ENCODE assay signal across 8 mouse cellular contexts in genomic region chr7:17017036-17017435, GRCm38 (mm10). TPM values are rescaled to one million over a fixed set of nuclear protein-coding genes. Genes with fewer than 3 reads are reported as not detected.
DNase-seq lines count a peak whose midpoint lies in the region; ATAC-seq and TF ChIP-seq lines count a peak whose summit lies in the region.

No protein-coding gene starts in this region.

- 0 out of 2 replicates have a peak, but pooled peaks have one; percentile 13 for TF ChIP-seq POLR2A in olfactory bulb, adult 2 months (IDR thresholded peaks at IDR 0.05; ENCODE audit: insufficient read depth, low read depth, low read length)

- H3K27me3 ChIP-seq in forebrain, embryonic 15.5 days, result no peaks in the 10 kb centered on the region
- no peaks in the 10 kb centered on the region for H3K27me3 ChIP-seq in forebrain, embryonic 12.5 days

- DNase-seq in cerebellum, adult 9-11 months, result peak; percentile 99
- DNase-seq in gastrocnemius, postnatal 4 days (ENCODE audit: low spot score in 2 of 2), result peak; percentile 76 to 92
- DNase-seq in kidney, adult 9 months, result peak; percentile 96
- peak; percentile 97 for DNase-seq in left cerebral cortex, postnatal 4 days
- peak; percentile 82 to 87 for DNase-seq in urinary bladder, postnatal 4 days (ENCODE audit: low spot score in 2 of 2)

- no peak overlapping the region for H3K4me2 ChIP-seq in forebrain, embryonic 15.5 days (replicated peaks)
- no peak overlapping the region for H3K4me2 ChIP-seq in forebrain, embryonic 12.5 days

- H3K27ac ChIP-seq in forebrain, embryonic 15.5 days (replicated peaks), result peak overlapping the region; percentile 66
- no peak overlapping the region for H3K27ac ChIP-seq in forebrain, embryonic 12.5 days
- peak overlapping the region; percentile 87 for H3K27ac ChIP-seq in olfactory bulb, adult 2 months (ENCODE audit: insufficient read depth, low read depth, low read length)

- no peak; the same call in 1 of the 2 replicates for TF ChIP-seq CTCF in olfactory bulb, adult 2 months (IDR thresholded peaks at IDR 0.05; ENCODE audit: insufficient read depth, low read depth, low read length)

- WGBS in forebrain, embryonic 15.5 days, result 26% methylated on average over 1 of the region's 1 CpGs
- WGBS in forebrain, embryonic 12.5 days, result 83% methylated on average over 1 of the region's 1 CpGs
- 8% methylated on average over 1 of the region's 1 CpGs for WGBS in olfactory bulb, adult 2 months

- intact Hi-C loops in left cerebral cortex, postnatal 4 days (cut with DNase I), result no loop called here

- no peaks in the 10 kb centered on the region for H3K9me3 ChIP-seq in forebrain, embryonic 15.5 days
- H3K9me3 ChIP-seq in forebrain, embryonic 12.5 days, result no peaks in the 10 kb centered on the region

- ATAC-seq in forebrain, embryonic 15.5 days (replicated peaks), result peak; percentile 94
- ATAC-seq in forebrain, embryonic 12.5 days (ENCODE audit: low FRiP score), result no peak

- peaks cover 62% of the 10 kb centered on the region for H3K36me3 ChIP-seq in forebrain, embryonic 15.5 days
- peaks cover 87% of the 10 kb centered on the region for H3K36me3 ChIP-seq in forebrain, embryonic 12.5 days (replicated peaks)

- no peak overlapping the region for H3K4me3 ChIP-seq in forebrain, embryonic 15.5 days
- no peak overlapping the region for H3K4me3 ChIP-seq in forebrain, embryonic 12.5 days (replicated peaks)
- H3K4me3 ChIP-seq in olfactory bulb, adult 2 months (ENCODE audit: insufficient read depth, low read depth, low read length), result no peak overlapping the region

- no peak overlapping the region for H3K9ac ChIP-seq in forebrain, embryonic 15.5 days (replicated peaks)
- no peak overlapping the region for H3K9ac ChIP-seq in forebrain, embryonic 12.5 days

- peaks cover 22% of the 10 kb centered on the region for H3K4me1 ChIP-seq in forebrain, embryonic 15.5 days
- peaks cover 5% of the 10 kb centered on the region; the same call in 1 of the 2 replicates for H3K4me1 ChIP-seq in forebrain, embryonic 12.5 days
- H3K4me1 ChIP-seq in olfactory bulb, adult 2 months (ENCODE audit: control insufficient read depth, insufficient read depth, low read length), result peaks cover 25% of the 10 kb centered on the region

RNA-seq across cellular contexts. Expression of gene Ppp5c, which starts 10.7 kb away (rescaled TPM):
- polyA plus RNA-seq in forebrain, embryonic 15.5 days (2015; fragmentation: Nextera tagmentation; extraction: Ambion mirVana), result 103 and 111 TPM in 2 replicates
- 107 and 112 TPM in 2 replicates for polyA plus RNA-seq in forebrain, embryonic 12.5 days (2016; fragmentation: Nextera tagmentation; extraction: Ambion mirVana)
- total RNA-seq in gastrocnemius, postnatal 4 days (2021), result 10 to 100 TPM; 72.9 to 84.4 TPM
- 100 to 1,000 TPM; 110 to 120 TPM for total RNA-seq in left cerebral cortex, postnatal 4 days (2021)
- not detected in 2 replicates for polyA plus RNA-seq in olfactory bulb, adult 2 months (2012; ENCODE audit: insufficient read depth, insufficient read length, low replicate concordance, missing spikeins)

RNA-seq across cellular contexts. Expression of gene Ccdc8, which starts 24.5 kb away (rescaled TPM):
- 6.8 and 7.0 TPM in 2 replicates for polyA plus RNA-seq in forebrain, embryonic 15.5 days (2015; fragmentation: Nextera tagmentation; extraction: Ambion mirVana)
- polyA plus RNA-seq in forebrain, embryonic 12.5 days (2016; fragmentation: Nextera tagmentation; extraction: Ambion mirVana), result 9.1 and 11.5 TPM in 2 replicates
- 10 to 100 TPM; 32.5 to 33.4 TPM for total RNA-seq in gastrocnemius, postnatal 4 days (2021)
- total RNA-seq in left cerebral cortex, postnatal 4 days (2021), result 1 to 10 TPM; 3.3 to 4.3 TPM
- polyA plus RNA-seq in olfactory bulb, adult 2 months (2012; ENCODE audit: insufficient read depth, insufficient read length, low replicate concordance, missing spikeins), result not detected in 2 replicates

RNA-seq across cellular contexts. Expression of gene Gm42372, which starts 34.1 kb away (rescaled TPM):
- polyA plus RNA-seq in forebrain, embryonic 15.5 days (2015; fragmentation: Nextera tagmentation; extraction: Ambion mirVana), result 3.7 and 4.3 TPM in 2 replicates
- 1.6 and 1.7 TPM in 2 replicates for polyA plus RNA-seq in forebrain, embryonic 12.5 days (2016; fragmentation: Nextera tagmentation; extraction: Ambion mirVana)
- total RNA-seq in gastrocnemius, postnatal 4 days (2021), result under 1 TPM in 1 of 2 experiments, not detected in 1; 0.05 TPM
- 10 to 100 TPM; 38.0 to 41.8 TPM for total RNA-seq in left cerebral cortex, postnatal 4 days (2021)
- not detected in 2 replicates for polyA plus RNA-seq in olfactory bulb, adult 2 months (2012; ENCODE audit: insufficient read depth, insufficient read length, low replicate concordance, missing spikeins)

RNA-seq across cellular contexts. Expression of gene Hif3a, which starts 45.2 kb away (rescaled TPM):
- polyA plus RNA-seq in forebrain, embryonic 15.5 days (2015; fragmentation: Nextera tagmentation; extraction: Ambion mirVana), result 4.3 and 4.9 TPM in 2 replicates
- 8.7 and 9.9 TPM in 2 replicates for polyA plus RNA-seq in forebrain, embryonic 12.5 days (2016; fragmentation: Nextera tagmentation; extraction: Ambion mirVana)
- 1 to 10 TPM; 6.6 to 8.1 TPM for total RNA-seq in gastrocnemius, postnatal 4 days (2021)
- 1 to 10 TPM; 6.7 to 7.9 TPM for total RNA-seq in left cerebral cortex, postnatal 4 days (2021)
- polyA plus RNA-seq in olfactory bulb, adult 2 months (2012; ENCODE audit: insufficient read depth, insufficient read length, low replicate concordance, missing spikeins), result not detected in 2 replicates

RNA-seq across cellular contexts. Expression of gene Psg16, which starts 56.8 kb away (rescaled TPM):
- 1.7 and 2.7 TPM in 2 replicates for polyA plus RNA-seq in forebrain, embryonic 15.5 days (2015; fragmentation: Nextera tagmentation; extraction: Ambion mirVana)
- 0.26 and 0.27 TPM in 2 replicates for polyA plus RNA-seq in forebrain, embryonic 12.5 days (2016; fragmentation: Nextera tagmentation; extraction: Ambion mirVana)
- total RNA-seq in gastrocnemius, postnatal 4 days (2021), result under 1 TPM; 0.05 to 0.20 TPM
- 1 to 10 TPM; 5.2 to 6.8 TPM for total RNA-seq in left cerebral cortex, postnatal 4 days (2021)
- not detected in 2 replicates for polyA plus RNA-seq in olfactory bulb, adult 2 months (2012; ENCODE audit: insufficient read depth, insufficient read length, low replicate concordance, missing spikeins)
